Mouse (Mus musculus) kidney, adult 10 weeks (tissue): ENCODE data around the gene Fibp. TPM values are rescaled to one million over a fixed set of nuclear protein-coding genes. Genes with fewer than 3 reads are reported as not detected.

Experiments
- polyA plus RNA-seq: library from polyadenylated mRNA; stranded (reverse); fragments of 350-450 nt; fragmentation: Illumina TruSeq; extraction: RNeasy Lipid Tissue Mini Kit (QIAGEN cat#74804); gene quantifications from one replicate; pipeline ENCODE4 v1.2.3, GENCODE M21; 2014; ENCODE audit warnings: low read depth, low replicate concordance

Fibp gene
- 3.6 TPM for polyA plus RNA-seq

DNA sequence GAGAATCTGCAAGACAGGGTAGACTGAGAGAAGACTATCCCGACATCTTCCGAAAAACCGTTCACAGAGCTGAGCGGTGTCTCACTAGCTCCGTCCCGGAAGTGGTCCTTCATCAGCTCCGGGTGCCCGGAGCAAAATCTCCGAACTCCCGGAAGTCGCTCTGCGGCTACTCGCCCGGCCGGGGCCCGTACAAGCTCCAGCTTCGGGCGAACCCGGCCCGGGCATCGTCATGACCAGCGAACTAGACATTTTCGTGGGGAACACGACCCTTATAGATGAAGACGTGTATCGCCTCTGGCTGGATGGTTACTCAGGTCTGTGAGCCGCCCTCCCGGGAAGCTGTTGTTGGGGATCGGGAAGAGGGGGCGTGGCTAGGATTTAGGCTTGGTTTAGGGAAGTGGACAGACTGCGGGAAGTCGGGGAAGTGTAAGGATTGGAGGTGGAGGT, at the start of gene Fibp:
Gene Fibp, plus strand, starts transcription at position 151 of the 447 bp plus-strand sequence.

DNA sequence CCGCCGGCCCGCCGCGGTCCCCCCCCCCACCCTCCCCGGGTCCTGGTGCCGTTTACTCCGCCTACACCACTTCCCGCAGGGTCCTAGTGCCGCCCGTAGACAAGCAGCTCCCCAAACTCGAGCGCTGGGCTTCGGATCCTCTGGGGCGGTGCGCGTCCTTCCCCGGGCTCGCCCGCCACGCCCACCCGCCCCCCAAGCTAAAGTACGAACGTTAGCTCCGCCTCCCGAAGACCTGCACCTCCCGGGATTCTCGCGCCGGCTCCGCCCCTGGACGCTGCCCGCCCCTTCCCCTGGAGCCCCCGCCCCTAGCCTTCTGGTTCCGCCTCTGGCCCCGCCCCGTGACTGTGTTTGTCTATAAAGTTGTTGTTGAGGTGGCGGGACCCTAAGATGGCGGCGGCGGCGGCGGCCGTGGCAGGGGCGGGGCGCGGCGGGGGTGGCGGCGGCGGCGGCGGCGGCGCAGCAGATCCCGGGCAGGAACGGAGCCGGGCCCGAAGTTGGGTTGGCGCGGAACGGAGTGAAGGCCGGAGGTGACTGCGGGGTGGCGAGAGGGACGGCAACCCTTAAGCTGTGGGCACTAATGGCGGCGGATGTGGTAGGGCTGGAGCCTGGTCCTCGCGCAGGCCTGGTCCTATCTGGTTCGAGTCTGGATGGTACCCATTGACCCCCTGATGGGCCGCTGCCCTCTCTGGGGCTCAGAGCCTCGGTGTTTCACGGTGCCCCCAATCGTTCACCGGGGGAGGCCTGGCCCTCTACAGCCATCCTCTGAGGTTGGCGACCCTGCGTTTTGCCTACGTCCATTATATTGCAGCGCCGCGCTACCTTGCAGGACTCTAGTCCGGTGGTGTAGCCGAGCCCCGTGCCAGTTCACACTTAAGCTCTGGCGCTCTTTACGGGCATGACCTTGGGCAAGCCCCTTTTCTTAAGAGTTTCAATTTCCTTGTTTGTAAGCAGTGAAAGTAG, 35.4 kb upstream of the Fibp start, which contains the start of the genes Drap1 and AI837181:
Gene Drap1, minus strand, starts transcription at position 198 of the 960 bp plus-strand sequence.
Gene AI837181, plus strand, starts transcription at position 363 of the 960 bp plus-strand sequence.

DNA sequence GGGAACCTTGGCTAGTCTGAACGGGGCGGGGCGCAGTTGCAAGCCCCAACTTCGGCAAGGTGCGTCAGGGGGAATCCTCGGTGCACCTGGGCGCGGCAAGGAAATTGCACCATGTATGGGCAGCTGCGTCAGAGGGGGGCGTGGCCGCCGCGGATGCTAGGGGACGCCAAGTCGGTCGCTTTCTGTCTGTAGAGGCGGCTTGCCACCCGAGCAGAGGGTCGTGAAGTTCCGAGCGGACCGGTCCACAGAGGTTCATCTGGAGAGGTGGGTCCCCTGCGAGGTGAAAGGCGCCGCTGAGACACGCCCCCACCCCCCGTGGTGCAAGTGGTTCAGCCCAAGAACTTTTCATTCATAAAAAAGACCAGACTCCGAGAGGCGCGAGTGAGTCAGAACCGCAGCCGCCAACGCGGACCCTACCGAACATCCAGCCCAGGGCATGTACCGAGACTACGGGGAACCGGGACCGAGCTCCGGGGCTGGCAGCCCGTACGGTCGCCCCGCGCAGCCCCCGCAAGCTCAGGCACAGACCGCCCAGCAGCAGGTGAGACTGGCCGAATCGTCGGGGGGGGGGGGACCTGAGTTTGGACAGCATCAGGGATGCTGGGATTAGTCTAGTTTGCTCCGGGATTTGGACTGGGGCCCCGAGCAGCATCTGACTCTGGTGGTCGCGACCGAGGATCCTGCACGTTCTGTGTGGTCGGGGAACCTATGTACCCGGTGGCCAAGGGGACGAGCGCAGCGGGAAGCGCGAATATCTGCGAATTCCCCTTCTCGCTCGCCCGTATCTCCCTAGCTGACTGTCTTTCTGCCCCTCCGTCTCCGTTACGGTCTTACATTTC, 12.7 kb upstream of the Fibp start, which contains the start of gene Fosl1:
Gene Fosl1, plus strand, starts transcription at position 33 of the 839 bp plus-strand sequence.

DNA sequence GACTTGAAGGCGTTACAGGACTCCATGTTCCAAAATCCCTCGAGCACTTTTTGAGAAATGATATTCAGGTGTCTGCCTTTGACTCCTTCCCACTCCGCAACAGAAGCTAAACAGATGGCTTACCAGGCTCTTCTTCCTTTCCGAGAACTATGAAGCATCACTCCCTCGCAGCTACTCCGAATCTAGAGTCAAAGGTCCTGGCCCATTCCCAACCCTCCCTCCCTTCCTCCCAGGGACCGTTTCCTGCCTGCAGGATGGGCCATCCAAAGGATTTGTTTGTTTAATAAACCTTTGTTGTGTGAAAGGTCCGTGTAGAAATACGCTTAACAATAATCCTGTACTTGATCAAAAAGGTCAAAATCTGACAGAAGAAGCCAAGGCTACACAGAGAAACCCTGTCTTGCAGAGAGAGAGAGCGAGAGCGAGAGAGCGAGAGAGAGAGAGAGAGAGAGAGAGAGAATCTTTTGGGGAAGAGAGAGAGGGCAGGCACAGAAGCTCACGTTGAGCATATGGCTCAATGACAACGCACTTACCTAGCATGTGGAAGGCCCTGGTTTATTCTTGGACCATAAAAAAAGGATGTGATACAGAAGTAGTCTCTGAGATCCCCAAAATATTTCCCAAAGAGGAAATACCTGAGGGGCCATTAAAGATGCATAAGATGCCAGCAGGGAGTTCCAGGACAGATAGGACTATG, 2.5 kb upstream of the Fibp start, which contains the start of gene Ccdc85b:
Gene Ccdc85b, minus strand, starts transcription at position 149 of the 697 bp plus-strand sequence.

DNA sequence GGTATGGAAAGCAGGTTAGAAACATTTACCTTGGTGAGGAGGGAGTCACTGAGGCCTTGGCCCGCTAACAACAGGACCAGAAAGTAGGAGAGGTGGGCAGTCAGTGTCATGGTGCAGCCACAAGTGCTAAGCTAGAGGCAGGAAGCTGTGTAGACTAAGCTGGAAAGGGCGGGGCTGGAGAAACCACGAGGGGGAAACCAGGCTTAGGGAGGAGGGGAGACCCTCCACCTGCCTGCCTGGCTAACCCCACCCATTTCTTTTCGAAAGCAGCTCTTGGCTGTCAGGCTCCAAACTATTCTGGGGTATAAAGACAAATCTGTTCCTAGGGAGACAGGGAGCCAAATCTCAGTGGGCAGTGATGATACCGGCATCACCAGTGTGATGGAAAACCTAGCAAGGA, 8.0 kb downstream of the Fibp start, which contains the start of gene Ctsw:
Gene Ctsw, minus strand, starts transcription at position 134 of the 400 bp plus-strand sequence.

DNA sequence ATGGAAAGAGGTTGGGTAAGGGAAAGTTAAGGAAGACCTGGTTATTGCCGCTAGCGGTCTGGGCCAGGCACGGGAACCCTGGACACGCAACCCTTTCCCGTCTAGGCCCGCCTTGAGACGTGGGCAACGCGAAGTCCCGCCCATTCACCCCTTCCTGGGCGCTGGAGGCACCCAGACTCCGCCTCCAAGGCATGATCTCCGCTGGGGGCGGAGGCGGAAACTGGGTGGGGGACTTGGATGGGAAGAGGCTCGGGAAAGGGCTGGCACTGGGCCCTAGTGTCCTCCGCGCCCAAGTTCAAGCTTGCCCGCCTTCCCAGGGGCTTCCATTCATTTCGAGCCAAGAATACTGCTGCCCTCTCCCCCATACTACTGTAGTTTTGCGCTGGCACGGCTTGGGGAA, 13.3 kb downstream of the Fibp start, which contains the start of gene Efemp2:
Gene Efemp2, plus strand, starts transcription at position 235 of the 400 bp plus-strand sequence.

DNA sequence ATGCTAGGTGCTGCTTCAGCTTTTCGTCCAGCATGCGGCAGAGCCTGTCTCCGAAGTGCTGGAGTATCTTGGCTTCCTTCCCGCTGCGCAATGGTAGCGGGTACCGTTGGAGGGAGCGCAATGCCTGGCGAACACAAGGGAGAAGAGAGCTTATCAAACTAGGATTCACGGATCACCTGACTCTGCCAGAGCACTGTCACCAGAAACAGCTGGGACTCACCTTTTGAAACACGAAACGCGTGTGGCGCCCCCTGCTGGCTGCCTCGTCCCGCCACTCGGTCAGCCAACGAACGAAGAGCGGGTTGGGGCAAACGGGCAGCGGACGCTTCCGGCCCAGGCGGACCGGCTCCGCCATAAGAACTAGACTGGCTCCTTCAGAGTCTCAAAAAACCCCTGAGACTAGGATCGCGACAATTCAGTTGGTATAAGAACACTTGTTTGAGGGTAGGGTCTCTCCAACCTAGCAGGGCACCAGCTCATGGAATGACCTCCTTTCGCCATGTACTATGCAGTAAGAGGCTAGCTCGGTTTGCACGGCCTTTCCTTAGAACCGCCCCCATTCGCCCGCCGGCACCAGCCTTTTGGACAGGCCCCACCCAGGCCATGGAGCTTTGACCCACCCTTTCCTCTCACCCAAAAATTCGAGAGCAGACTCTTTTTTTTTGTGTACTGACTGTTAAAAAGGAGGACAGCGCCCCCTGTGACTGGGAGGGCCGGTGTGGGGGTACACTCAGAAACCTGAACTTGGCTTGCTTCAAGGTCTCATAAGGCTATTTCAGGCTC, 27.5 kb downstream of the Fibp start, which contains the start of gene Mus81:
Gene Mus81, minus strand, starts transcription at position 635 of the 783 bp plus-strand sequence.

DNA sequence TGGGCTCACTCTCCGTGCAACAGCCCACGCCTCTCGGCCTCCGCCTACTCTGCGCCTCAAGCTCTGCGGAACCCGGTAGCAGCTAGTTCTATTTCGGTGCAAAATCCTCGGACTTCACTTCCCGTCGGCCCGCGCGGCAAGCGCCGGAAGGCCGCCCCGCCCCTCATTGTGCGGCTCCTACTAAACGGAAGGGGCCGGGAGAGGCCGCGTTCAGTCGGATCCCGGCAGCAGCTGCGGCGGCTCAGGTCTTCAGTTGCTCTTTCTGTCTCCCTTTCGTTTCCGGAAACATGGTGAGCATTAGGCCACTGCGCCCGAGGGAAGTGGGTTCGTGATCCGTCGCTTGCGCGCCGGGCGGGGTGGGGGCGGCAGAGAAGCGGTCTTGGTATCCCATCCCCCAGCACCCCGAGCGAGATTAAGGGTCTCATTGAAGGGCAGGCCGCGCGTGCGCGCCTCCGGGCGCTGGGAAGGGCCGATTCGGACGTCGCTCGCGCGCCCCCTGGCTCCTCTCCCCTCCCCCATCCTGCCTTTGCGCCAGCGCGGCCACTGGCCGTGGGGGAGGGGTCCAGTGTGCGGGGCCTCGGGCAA, 30.0 kb downstream of the Fibp start, which contains the start of gene Cfl1:
Gene Cfl1, plus strand, starts transcription at position 143 of the 585 bp plus-strand sequence.

DNA sequence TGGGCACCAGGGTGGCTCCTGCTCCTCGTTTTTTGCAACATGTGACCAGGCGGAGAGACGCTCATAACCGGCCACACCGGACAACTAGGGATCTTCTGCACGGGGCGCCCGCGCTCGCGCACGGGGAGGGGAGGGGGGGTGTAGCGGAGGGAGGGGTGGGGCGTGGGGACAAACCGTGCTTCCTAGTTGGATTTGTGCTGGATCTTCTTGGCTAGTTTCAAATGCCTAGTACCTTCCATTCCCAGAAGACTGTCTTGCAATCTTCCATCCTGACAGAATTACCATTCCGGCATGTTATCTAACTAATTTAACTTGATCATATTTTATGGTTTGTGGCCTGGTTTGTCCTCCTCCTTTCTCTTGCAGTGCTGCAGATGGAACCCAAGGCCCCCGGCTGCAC, 43.3 kb downstream of the Fibp start, which contains the start of gene 1700020D05Rik:
Gene 1700020D05Rik, minus strand, starts transcription at position 101 of the 400 bp plus-strand sequence.

DNA sequence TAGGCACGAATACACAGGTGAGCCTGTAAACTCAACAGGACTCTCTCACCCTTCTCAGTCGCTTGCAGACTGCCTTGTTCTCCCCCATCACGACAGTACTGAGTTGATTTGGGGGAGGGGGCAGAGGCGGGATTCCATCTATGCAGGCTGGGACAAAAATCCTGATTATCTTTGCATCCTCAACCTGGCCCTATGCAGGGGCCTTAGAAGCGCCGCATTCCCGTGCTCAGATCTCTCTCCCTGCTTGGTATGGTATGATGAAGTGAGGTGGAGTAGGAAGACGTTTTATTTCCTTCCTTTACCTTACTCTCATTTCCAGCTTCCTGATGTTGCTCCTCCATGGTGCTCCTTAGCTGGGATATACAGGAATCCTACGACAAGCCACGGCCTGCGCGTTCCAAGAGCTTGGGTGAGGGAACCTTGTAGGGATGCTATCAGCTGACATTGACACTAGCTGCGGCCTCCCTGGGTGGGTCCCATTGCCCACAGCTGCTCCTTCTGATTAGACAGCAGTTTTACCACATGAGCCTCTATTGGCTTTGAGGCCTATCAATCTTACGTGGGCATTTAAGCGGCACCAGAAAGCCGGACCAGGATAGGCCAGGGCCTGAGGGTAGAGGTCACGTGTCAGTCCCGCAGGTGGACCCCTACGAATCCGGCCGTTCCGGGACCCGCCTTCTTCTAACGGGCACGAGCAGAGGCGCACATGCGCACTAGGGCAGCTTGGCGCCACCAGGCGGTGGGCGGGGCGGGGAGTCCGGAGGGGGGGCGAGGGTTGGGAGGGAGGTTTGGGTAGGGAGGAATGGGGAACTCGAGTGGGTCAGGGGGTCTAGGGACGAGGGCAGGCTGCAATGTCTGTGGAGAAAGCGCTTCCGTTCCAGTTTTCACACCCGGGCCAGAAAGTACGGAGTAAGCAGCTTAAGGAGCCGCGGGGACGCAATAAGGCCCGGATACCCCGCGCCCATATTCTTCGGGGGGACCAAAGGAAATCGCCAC, 49.9 kb downstream of the Fibp start, which contains the start of gene Snx32:
Gene Snx32, minus strand, starts transcription at position 508 of the 996 bp plus-strand sequence.

Other genes with a start within 250 kb of the Fibp start
- gene Pacs1, start 187.5 kb upstream of the Fibp start, polyA plus RNA-seq: 3.7 TPM
- gene Sf3b2, start 165.2 kb upstream of the Fibp start, polyA plus RNA-seq: 32.5 TPM
- not detected for gene Gal3st3, start 162.3 kb upstream of the Fibp start, polyA plus RNA-seq
- gene Catsper1, start 124.9 kb upstream of the Fibp start, polyA plus RNA-seq: not detected
- gene Cst6, start 111.0 kb upstream of the Fibp start, polyA plus RNA-seq: not detected
- gene Eif1ad, start 93.9 kb upstream of the Fibp start, polyA plus RNA-seq: 13.9 TPM
- gene Banf1, start 93.4 kb upstream of the Fibp start, polyA plus RNA-seq: 5.5 TPM
- gene Sart1, start 71.9 kb upstream of the Fibp start, polyA plus RNA-seq: 2.4 TPM
- gene Tsga10ip, start 58.1 kb upstream of the Fibp start, polyA plus RNA-seq: not detected
- gene Drap1, start 35.6 kb upstream of the Fibp start, polyA plus RNA-seq: 3.1 TPM
- gene AI837181, start 35.5 kb upstream of the Fibp start, polyA plus RNA-seq: not detected
- not detected for gene Fosl1, start 13.1 kb upstream of the Fibp start, polyA plus RNA-seq
- gene Ccdc85b, start 2.7 kb upstream of the Fibp start, polyA plus RNA-seq: 0.81 TPM
- not detected for gene Ctsw, start 7.9 kb downstream of the Fibp start, polyA plus RNA-seq
- gene Efemp2, start 13.3 kb downstream of the Fibp start, polyA plus RNA-seq: not detected
- gene Mus81, start 27.8 kb downstream of the Fibp start, polyA plus RNA-seq: 0.69 TPM
- 142 TPM for gene Cfl1, start 29.8 kb downstream of the Fibp start, polyA plus RNA-seq
- not detected for gene 1700020D05Rik, start 43.2 kb downstream of the Fibp start, polyA plus RNA-seq
- 0.36 TPM for gene Snx32, start 49.9 kb downstream of the Fibp start, polyA plus RNA-seq
- 2.4 TPM for gene Ovol1, start 100.0 kb downstream of the Fibp start, polyA plus RNA-seq
- not detected for gene Ap5b1, start 107.4 kb downstream of the Fibp start, polyA plus RNA-seq
- gene Rnaseh2c, start 141.3 kb downstream of the Fibp start, polyA plus RNA-seq: 2.0 TPM
- 18.3 TPM for gene Kat5, start 149.6 kb downstream of the Fibp start, polyA plus RNA-seq
- 0.89 TPM for gene Rela, start 176.9 kb downstream of the Fibp start, polyA plus RNA-seq
- gene Sipa1, start 203.1 kb downstream of the Fibp start, polyA plus RNA-seq: 0.20 TPM
- gene Map3k11, start 228.1 kb downstream of the Fibp start, polyA plus RNA-seq: 0.40 TPM
- 0.16 TPM for gene Pcnx3, start 228.3 kb downstream of the Fibp start, polyA plus RNA-seq
- not detected for gene Kcnk7, start 243.8 kb downstream of the Fibp start, polyA plus RNA-seq